Mouse (Mus musculus) erythroid progenitor cell, adult 5-6 weeks (primary cell): ENCODE data around the gene Fgf16. TPM values are rescaled to one million over a fixed set of nuclear protein-coding genes. Genes with fewer than 3 reads are reported as not detected.

Source experiments
- ATAC-seq: replicated peaks from 2 replicates; pipeline ENCODE4 v1.8.0; 2016; ENCODE audit warnings: moderate number of reproducible peaks, mild to moderate bottlenecking, moderate TSS enrichment, inconsistent platforms; ENCODE audit not compliant: poor library complexity, low FRiP score, severe bottlenecking
- total RNA-seq, 2 experiments: library from RNA; stranded (forward) in 1 of 2; stranded (reverse) in 1 of 2; fragments of 150-400 nt in 1 of 2; fragments of 186-747, 209-891 nt in 1 of 2; gene quantifications; 2 replicates each; pipeline versions ENCODE4 v1.2.3 to v1.2.4; 2015 to 2017; ENCODE audit warnings: low replicate concordance in 2 of 2

Gene Fgf16
- total RNA-seq (2015; ENCODE audit: low replicate concordance) (not detected in 2 replicates), total RNA-seq (2017; ENCODE audit: low replicate concordance) (not detected in 2 replicates)

GRCm38 (mm10) chrX:105764162-105765004 is at the start of gene Fgf16:
TSS of gene Fgf16 (plus strand) at chrX:105764279.
- no peak for ATAC-seq

GRCm38 (mm10) chrX:105714740-105715139 is 49.3 kb upstream of the Fgf16 start:
- no peak for ATAC-seq

GRCm38 (mm10) chrX:105715789-105716321 is 48.2 kb upstream of the Fgf16 start:
- no peak for ATAC-seq

- no peak for ATAC-seq
Observed at GRCm38 (mm10) chrX:105718388-105718787, 45.7 kb upstream of the Fgf16 start.

GRCm38 (mm10) chrX:105718943-105719342 is 45.1 kb upstream of the Fgf16 start:
- ATAC-seq: no peak

- ATAC-seq: no peak
Observed at GRCm38 (mm10) chrX:105724174-105724573, 39.9 kb upstream of the Fgf16 start.

GRCm38 (mm10) chrX:105762847-105763527 is 1.1 kb upstream of the Fgf16 start:
- no peak for ATAC-seq

- ATAC-seq: no peak
Observed at GRCm38 (mm10) chrX:105763612-105764011, 467 bp upstream of the Fgf16 start.

- no peak for ATAC-seq
Observed at GRCm38 (mm10) chrX:105765005-105765706, 1.1 kb downstream of the Fgf16 start.

- no peak for ATAC-seq
Observed at GRCm38 (mm10) chrX:105766013-105766412, 1.9 kb downstream of the Fgf16 start.

GRCm38 (mm10) chrX:105767177-105767764 is 3.2 kb downstream of the Fgf16 start:
- ATAC-seq: no peak

- ATAC-seq: no peak
Observed at GRCm38 (mm10) chrX:105767932-105768331, 3.9 kb downstream of the Fgf16 start.

GRCm38 (mm10) chrX:105773281-105773680 is 9.2 kb downstream of the Fgf16 start:
- ATAC-seq: no peak

GRCm38 (mm10) chrX:105794806-105795403 is 30.8 kb downstream of the Fgf16 start:
- ATAC-seq: no peak

- ATAC-seq: no peak
Observed at GRCm38 (mm10) chrX:105824462-105824861, 60.4 kb downstream of the Fgf16 start.
